Comparison of ENCODE assay signal across 9 mouse cellular contexts in the genomic region with DNA sequence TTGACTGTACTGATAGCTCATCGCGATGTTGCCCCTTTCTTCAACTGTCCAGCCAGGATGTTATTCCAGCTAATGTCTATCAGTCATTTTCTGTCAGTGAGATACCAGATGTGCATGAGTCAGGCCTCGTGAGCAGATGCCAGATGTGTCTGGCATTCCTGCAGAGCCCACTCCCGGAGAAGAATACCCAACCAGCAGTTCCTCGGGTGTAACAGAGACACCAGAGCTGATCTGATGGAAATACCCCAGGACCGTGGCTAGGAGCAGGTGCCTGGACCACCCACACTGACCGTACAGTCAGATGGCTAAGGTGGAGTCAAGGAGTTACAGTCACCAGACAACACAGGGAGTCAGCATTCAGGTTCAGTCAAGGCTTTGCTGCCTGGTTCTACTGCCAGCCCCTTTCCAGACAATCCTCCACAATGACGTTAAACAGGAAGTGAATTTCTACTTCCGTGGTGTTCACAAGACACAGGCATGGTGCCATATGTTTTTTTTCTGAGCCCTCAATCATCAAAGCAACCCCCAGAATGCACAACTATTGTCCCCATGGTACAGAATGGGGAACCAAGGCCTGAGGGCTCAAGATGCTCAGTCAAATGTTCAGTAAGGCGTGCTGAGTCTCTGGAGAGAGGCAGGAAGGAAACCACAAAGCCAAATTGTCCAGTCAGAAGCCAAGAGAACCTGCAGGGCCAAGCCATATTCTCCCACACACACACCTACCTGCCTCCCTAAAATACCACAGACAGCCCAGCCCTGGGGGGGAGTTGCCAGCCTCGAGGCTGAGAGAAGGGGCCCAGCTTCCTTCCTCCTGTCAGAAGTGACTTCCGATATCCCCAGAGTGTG.
DNase-seq lines count a peak whose midpoint lies in the region; ATAC-seq and TF ChIP-seq lines count a peak whose summit lies in the region.
"Had no signal": no experiment of that assay in that cellular context is flagged by ENCODE, and none has a peak within 500 bp of the region (broad histone marks: within the 10 kb centered on the region; RNA-seq: fewer than 3 reads in every experiment).

No protein-coding gene starts in this region.

- H3K27me3 ChIP-seq in heart, embryonic 13.5 days (replicated peaks) = no peaks in the 10 kb centered on the region
- no peaks in the 10 kb centered on the region for H3K27me3 ChIP-seq in myocyte (ENCODE audit: control insufficient read depth, insufficient read depth, insufficient read length)

- H3K79me2 ChIP-seq in myocyte (ENCODE audit: control insufficient read depth, insufficient read depth) = no peaks in the 10 kb centered on the region

- no peak for ATAC-seq in heart, embryonic 13.5 days (ENCODE audit: extremely low read depth, insufficient number of reproducible peaks, low FRiP score, low TSS enrichment)
- peak; percentile 58 for ATAC-seq in inflammation-experienced regulatory T-cells, adult 6 months

- H3K9ac ChIP-seq in heart, embryonic 13.5 days = peak overlapping the region; percentile 20; the same call in 1 of the 2 replicates

- H3K9me3 ChIP-seq in heart, embryonic 13.5 days = 0 out of 2 replicates have a peak, but pooled peaks cover 4% of the 10 kb centered on the region

- no peak for DNase-seq in heart, adult 8-10 months (ENCODE audit: low spot score)
- DNase-seq in CD4-positive, CD25-positive, alpha-beta regulatory T cell, adult 2 months (ENCODE audit: low read depth, low spot score) = peak; percentile 39
- DNase-seq in layer of hippocampus, adult 9-11 months = no peak
- DNase-seq in right cerebral cortex, postnatal 4 days = no peak
- DNase-seq in frontal cortex, postnatal 14 days (ENCODE audit: low spot score in 2 of 2) = no peak
- DNase-seq: gastrocnemius, postnatal 25 days had no signal

- H3K4me2 ChIP-seq in heart, embryonic 13.5 days = no peak overlapping the region
- H3K4me2 ChIP-seq in myocyte (ENCODE audit: low read depth) = peak overlapping the region; percentile 41

- H3K4me3 ChIP-seq in heart, embryonic 13.5 days = no peak overlapping the region
- H3K4me3 ChIP-seq in myocyte = no peak overlapping the region

- H3K4me1 ChIP-seq in heart, embryonic 13.5 days = peaks cover 49% of the 10 kb centered on the region

- H3K27ac ChIP-seq in heart, embryonic 13.5 days (replicated peaks) = peak overlapping the region; percentile 36; the same call in 1 of the 2 replicates

- no peak for TF ChIP-seq POLR2A in myocyte (IDR thresholded peaks at IDR 0.05; ENCODE audit: insufficient read length, low read depth)

- H3ac ChIP-seq in myocyte (ENCODE audit: control insufficient read depth, insufficient read length) = no peak overlapping the region

- WGBS in heart, embryonic 13.5 days = 43% methylated on average over 12 of the region's 12 CpGs

- 0 out of 2 replicates have a peak, but pooled peaks cover 2% of the 10 kb centered on the region for H3K36me3 ChIP-seq in heart, embryonic 13.5 days
- H3K36me3 ChIP-seq in myocyte (ENCODE audit: control insufficient read depth, insufficient read depth) = no peaks in the 10 kb centered on the region

TF ChIP-seq in myocyte, 11 proteins besides CTCF, POLR2A, EP300 and RAD21:
- TF ChIP-seq TCF12 (IDR thresholded peaks at IDR 0.05; ENCODE audit: insufficient read depth, poor library complexity, severe bottlenecking) = peak; percentile 52
- peak; percentile 34 for TF ChIP-seq TCF3 (IDR thresholded peaks at IDR 0.05; ENCODE audit: insufficient read length, low read depth)
- peak in 2 of 3 experiments; percentile 51 to 81 for TF ChIP-seq MYOD1 (IDR thresholded peaks at IDR 0.05; ENCODE audit: control insufficient read depth in 1 of 3, insufficient read length in 2 of 3, low read depth in 2 of 3)
- no peak for TF ChIP-seq SRF (IDR thresholded peaks at IDR 0.05; ENCODE audit: control insufficient read depth, insufficient read length, low read depth)
- peak in 1 of 3 experiments; percentile 44 for TF ChIP-seq MYOG (IDR thresholded peaks at IDR 0.05; ENCODE audit: control insufficient read depth in 1 of 3, insufficient read depth in 1 of 3, insufficient read length in 2 of 3, low read depth in 2 of 3)
